Mouse (Mus musculus) midbrain, postnatal 0 days (tissue): ENCODE measurements around the gene Gm20388. TPM values are rescaled to one million over a fixed set of nuclear protein-coding genes. Genes with fewer than 3 reads are reported as not detected.

Experiments
- ATAC-seq: fragments of 200-750 bp; cut with Nextera tagmentation; 2 replicates; pipeline ENCODE4 v1.8.0; 2017; ENCODE audit warnings: moderate number of reproducible peaks, mild to moderate bottlenecking, moderate TSS enrichment, moderate library complexity; ENCODE audit not compliant: low FRiP score
- DNase-seq: peaks from one replicate; pipeline ENCODE4 v3.0.0-alpha.2; 2015; ENCODE audit warnings: low spot score
- H3K27ac ChIP-seq: fragments of 300-500 bp; sonication (generic); 2 replicates; pipeline ENCODE4 v1.5.1; 2014; ENCODE audit warnings: low read depth, mild to moderate bottlenecking, low read length, mixed read lengths
- H3K27me3 ChIP-seq: fragments of 300-500 bp; sonication (generic); 2 replicates; pipeline ENCODE4 v1.6.1; 2014; ENCODE audit warnings: low read length, control low read depth, mixed read lengths; ENCODE audit not compliant: insufficient read depth
- H3K36me3 ChIP-seq: fragments of 300-500 bp; sonication (generic); 2 replicates; pipeline ENCODE4 v1.6.1; 2014; ENCODE audit warnings: low read length, control low read depth, mixed read lengths; ENCODE audit not compliant: insufficient read depth
- H3K4me1 ChIP-seq: fragments of 300-500 bp; sonication (generic); 2 replicates; pipeline ENCODE4 v1.6.1; 2014; ENCODE audit warnings: mild to moderate bottlenecking, control low read depth, antibody characterized with exemption, low read length, mixed read lengths; ENCODE audit not compliant: insufficient read depth
- H3K4me2 ChIP-seq: fragments of 300-500 bp; sonication (generic); 2 replicates; pipeline ENCODE4 v1.6.1; 2014; ENCODE audit warnings: low read depth, mild to moderate bottlenecking, low read length, mixed read lengths; ENCODE audit not compliant: poor library complexity, severe bottlenecking
- H3K4me3 ChIP-seq: fragments of 300-500 bp; sonication (generic); 2 replicates; pipeline ENCODE4 v1.5.1; 2014; ENCODE audit warnings: low read depth, mild to moderate bottlenecking, low read length, moderate library complexity
- H3K9ac ChIP-seq: fragments of 300-500 bp; sonication (generic); replicated peaks from 2 replicates; pipeline ENCODE4 v1.6.1; 2014; ENCODE audit warnings: mild to moderate bottlenecking, low read length, moderate library complexity, mixed read lengths; ENCODE audit not compliant: poor library complexity, severe bottlenecking
- H3K9me3 ChIP-seq: fragments of 300-500 bp; sonication (generic); 2 replicates; pipeline ENCODE4 v1.6.1; 2016; ENCODE audit warnings: low read length, control low read depth
- CTCF ChIP-seq: IDR thresholded peaks from 2 replicates; pipeline ENCODE4 v1.5.1; 2016; ENCODE audit warnings: antibody characterized with exemption, mild to moderate bottlenecking
- WGBS: fragments of 180-500 bp; shearing (Covaris S2); extraction: QIAGEN DNeasy Blood & Tissue Kit; methylation state at CpG from one replicate; pipeline ENCODE4 v1.1.7; 2014; 5-methylcytosine and 5-hydroxymethylcytosine counted together
- polyA plus RNA-seq: library from polyadenylated mRNA; unstranded; fragments of >200 nt; fragmentation: Nextera tagmentation; extraction: Ambion mirVana; gene quantifications from 2 replicates; pipeline ENCODE4 v1.2.1, GENCODE M21; 2015
- total RNA-seq: library from RNA; depleted of rRNA; stranded (reverse); fragments of >200 nt; gene quantifications from 2 replicates; pipeline ENCODE4 v1.2.3, GENCODE M21; 2014

Gene Gm20388
- total and polyA plus RNA-seq, 2 experiments from 2014 or later, result 74.2 TPM; not detected in 1

DNA sequence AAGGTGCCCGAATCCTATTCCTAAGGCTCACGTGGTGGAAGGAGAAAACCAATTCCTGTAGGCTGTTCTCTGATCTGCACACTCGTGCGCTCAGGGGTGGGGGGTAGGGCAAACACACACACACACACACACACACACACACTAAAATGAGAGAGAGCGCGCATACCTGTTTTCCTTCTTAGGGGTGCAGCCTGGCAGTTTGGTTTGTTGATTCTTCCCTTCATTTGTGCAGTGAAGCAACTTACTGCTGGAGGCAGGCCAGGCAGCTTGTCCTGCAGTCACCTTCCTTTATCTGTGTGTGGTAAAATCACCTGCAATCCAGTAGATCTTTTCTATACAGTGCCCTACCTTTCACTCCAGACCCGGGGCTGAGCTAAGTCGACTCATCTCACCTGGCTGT lies 3846.3 kb downstream of the Gm20388 start:
- H3K4me2 ChIP-seq, result no peak overlapping the region

DNA sequence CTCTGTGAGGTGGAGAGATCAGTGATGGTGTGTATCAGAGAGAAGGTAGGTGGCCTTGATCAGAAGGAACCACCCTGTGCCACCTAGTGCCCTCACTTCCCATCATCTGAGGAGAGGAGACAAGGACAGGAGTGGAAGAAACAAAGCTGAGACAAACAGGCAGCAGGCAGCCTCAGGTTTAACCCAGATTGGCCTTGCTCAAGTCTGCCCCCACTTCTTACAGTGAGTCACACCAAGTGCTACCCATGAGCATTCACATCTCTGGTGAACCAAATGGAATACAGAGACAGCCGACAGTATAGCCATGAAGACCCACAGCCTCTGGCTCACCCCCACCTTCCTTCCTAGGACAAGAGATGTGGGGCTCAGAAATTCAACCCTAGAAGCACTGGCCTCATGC lies 3848.3 kb downstream of the Gm20388 start:
- 94% methylated on average over 1 of the region's 1 CpGs for WGBS
- H3K27me3 ChIP-seq, result no peaks in the 10 kb centered on the region
- no peak overlapping the region for H3K9ac ChIP-seq
- no peaks in the 10 kb centered on the region for H3K9me3 ChIP-seq
- no peak overlapping the region for H3K27ac ChIP-seq
- ATAC-seq (no peak), DNase-seq (no peak)
- no peak overlapping the region for H3K4me2 ChIP-seq
- peaks cover 4% of the 10 kb centered on the region; the same call in 1 of the 2 replicates for H3K4me1 ChIP-seq
- H3K4me3 ChIP-seq, result no peak overlapping the region
- TF ChIP-seq CTCF, result no peak
- no peaks in the 10 kb centered on the region for H3K36me3 ChIP-seq

More for the DNA sequence above, 3846.3 kb downstream of the Gm20388 start:
- no peak overlapping the region for H3K4me3 ChIP-seq
- no peaks in the 10 kb centered on the region for H3K36me3 ChIP-seq
- no peak overlapping the region for H3K27ac ChIP-seq
- peaks cover 8% of the 10 kb centered on the region; the same call in 1 of the 2 replicates for H3K4me1 ChIP-seq
- 79% methylated on average over 8 of the region's 8 CpGs for WGBS
- H3K27me3 ChIP-seq, result no peaks in the 10 kb centered on the region
- H3K9ac ChIP-seq, result no peak overlapping the region
- no peaks in the 10 kb centered on the region for H3K9me3 ChIP-seq
- ATAC-seq (no peak), DNase-seq (no peak)
- TF ChIP-seq CTCF, result no peak

- Histone ChIP-seq H3K9ac (no peak overlapping the region), H3K4me2 (peak overlapping the region; percentile 25), H3K9me3 (no peaks in the 10 kb centered on the region), H3K27me3 (no peaks in the 10 kb centered on the region), H3K36me3 (no peaks in the 10 kb centered on the region), H3K4me3 (no peak overlapping the region), H3K4me1 (no peaks in the 10 kb centered on the region), H3K27ac (no peak overlapping the region)
- no peak for ATAC-seq
- DNase-seq, result peak; percentile 75
- 7% methylated on average over 10 of the region's 10 CpGs for WGBS
- TF ChIP-seq CTCF, result no peak
Observed at GRCm38 (mm10) chr8:123759933-123760332, 3849.3 kb downstream of the Gm20388 start.

DNA sequence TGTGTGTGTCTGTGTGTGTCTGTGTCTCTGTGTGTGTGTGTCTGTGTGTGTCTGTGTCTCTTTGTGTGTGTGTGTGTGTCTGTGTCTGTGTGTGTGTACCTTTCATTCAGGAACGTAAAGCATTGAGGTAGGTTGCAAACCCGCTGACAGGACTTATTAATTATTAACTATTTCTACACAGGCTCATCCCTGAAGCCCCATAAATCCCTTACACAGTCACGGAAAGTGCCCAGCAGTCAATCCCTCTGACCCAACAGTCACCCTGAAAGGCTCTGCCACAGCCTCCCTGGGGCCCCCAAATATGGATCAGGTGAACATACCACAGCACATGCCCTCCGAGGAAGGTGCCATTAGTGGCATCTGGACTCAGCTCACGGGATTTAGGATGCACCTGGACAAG lies 3849.9 kb downstream of the Gm20388 start:
- Histone ChIP-seq H3K36me3 (no peaks in the 10 kb centered on the region), H3K4me3 (no peak overlapping the region), H3K27me3 (no peaks in the 10 kb centered on the region), H3K27ac (no peak overlapping the region), H3K4me1 (no peaks in the 10 kb centered on the region), H3K9me3 (no peaks in the 10 kb centered on the region), H3K9ac (no peak overlapping the region), H3K4me2 (no peak overlapping the region)
- no peak for TF ChIP-seq CTCF
- WGBS, result 64% methylated on average over 5 of the region's 5 CpGs
- ATAC-seq, result no peak
- no peak for DNase-seq

- Histone ChIP-seq H3K9me3 (no peaks in the 10 kb centered on the region), H3K9ac (no peak overlapping the region), H3K27ac (no peak overlapping the region), H3K4me2 (no peak overlapping the region), H3K4me3 (no peak overlapping the region), H3K27me3 (no peaks in the 10 kb centered on the region), H3K36me3 (no peaks in the 10 kb centered on the region), H3K4me1 (no peaks in the 10 kb centered on the region)
- no peak for TF ChIP-seq CTCF
- ATAC-seq (no peak), DNase-seq (peak; percentile 72)
- WGBS, result 53% methylated on average over 12 of the region's 12 CpGs
Observed at GRCm38 (mm10) chr8:123761266-123761882, 3850.7 kb downstream of the Gm20388 start.

GRCm38 (mm10) chr8:123761883-123762270 lies 3851.2 kb downstream of the Gm20388 start:
- H3K27ac ChIP-seq, result no peak overlapping the region
- no peaks in the 10 kb centered on the region for H3K36me3 ChIP-seq
- no peak overlapping the region for H3K4me3 ChIP-seq
- no peak overlapping the region for H3K4me2 ChIP-seq
- TF ChIP-seq CTCF, result no peak
- no peak for ATAC-seq
- 42% methylated on average over 4 of the region's 4 CpGs for WGBS
- no peak overlapping the region for H3K9ac ChIP-seq
- no peaks in the 10 kb centered on the region for H3K27me3 ChIP-seq
- no peaks in the 10 kb centered on the region for H3K4me1 ChIP-seq
- no peak for DNase-seq
- no peaks in the 10 kb centered on the region for H3K9me3 ChIP-seq
